Mouse (Mus musculus): ENCODE measurements around the gene 4933416C03Rik. TPM values are rescaled to one million over a fixed set of nuclear protein-coding genes. Genes with fewer than 3 reads are reported as not detected.

4933416C03Rik gene
- not detected in 2 replicates for polyA plus RNA-seq (2016; fragmentation: Nextera tagmentation; extraction: Ambion mirVana)

- peaks cover 10% of the 10 kb centered on the region; the same call in 1 of the 2 replicates for H3K9me3 ChIP-seq
- H3K4me3 ChIP-seq (replicated peaks), result no peak within 1 kb of the TSS
- H3K36me3 ChIP-seq, result no peaks in the 10 kb centered on the region
- H3K4me1 ChIP-seq (replicated peaks), result no peaks in the 10 kb centered on the region
- H3K27ac ChIP-seq, result no peak within 1 kb of the TSS
- H3K9ac ChIP-seq (replicated peaks), result no peak within 1 kb of the TSS
- WGBS, result 96% methylated on average over 36 of the region's 39 CpGs
- ATAC-seq (ENCODE audit: insufficient number of reproducible peaks, insufficient read depth, low FRiP score, low TSS enrichment, low read depth), result no peak
- H3K27me3 ChIP-seq, result no peaks in the 10 kb centered on the region
- no peak within 1 kb of the TSS for H3K4me2 ChIP-seq
These were observed at the start of gene 4933416C03Rik for GRCm38 (mm10) chr10:116113867-116114474. Gene 4933416C03Rik (minus strand): TSS chr10:116113917.

- H3K4me2 ChIP-seq, result no peak overlapping the region
- ATAC-seq (ENCODE audit: insufficient number of reproducible peaks, insufficient read depth, low FRiP score, low TSS enrichment, low read depth), result no peak
- H3K9me3 ChIP-seq, result no peaks in the 10 kb centered on the region
- no peaks in the 10 kb centered on the region for H3K36me3 ChIP-seq
- no peak overlapping the region for H3K4me3 ChIP-seq (replicated peaks)
- H3K4me1 ChIP-seq (replicated peaks), result no peaks in the 10 kb centered on the region
- H3K27me3 ChIP-seq, result no peaks in the 10 kb centered on the region
- H3K27ac ChIP-seq, result no peak overlapping the region
- no peak overlapping the region for H3K9ac ChIP-seq (replicated peaks)
- 62% methylated on average over 12 of the region's 12 CpGs for WGBS
These were observed 48.6 kb upstream of the 4933416C03Rik start for GRCm38 (mm10) chr10:116162338-116162737.

- Histone ChIP-seq H3K27me3 (no peaks in the 10 kb centered on the region), H3K4me1 (replicated peaks) (no peaks in the 10 kb centered on the region), H3K36me3 (no peaks in the 10 kb centered on the region), H3K9me3 (peaks cover 8% of the 10 kb centered on the region), H3K27ac (no peak overlapping the region), H3K9ac (replicated peaks) (no peak overlapping the region), H3K4me2 (no peak overlapping the region), H3K4me3 (replicated peaks) (no peak overlapping the region)
- ATAC-seq (ENCODE audit: insufficient number of reproducible peaks, insufficient read depth, low FRiP score, low TSS enrichment, low read depth), result no peak
- WGBS, result 71% methylated on average over 1 of the region's 1 CpGs
These were observed 43.0 kb upstream of the 4933416C03Rik start for GRCm38 (mm10) chr10:116156699-116157098.

- Histone ChIP-seq H3K27ac (no peak overlapping the region), H3K9me3 (peaks cover 8% of the 10 kb centered on the region), H3K4me2 (no peak overlapping the region), H3K9ac (replicated peaks) (no peak overlapping the region), H3K27me3 (no peaks in the 10 kb centered on the region), H3K36me3 (no peaks in the 10 kb centered on the region), H3K4me1 (replicated peaks) (no peaks in the 10 kb centered on the region), H3K4me3 (replicated peaks) (no peak overlapping the region)
- 68% methylated on average over 5 of the region's 5 CpGs for WGBS
- ATAC-seq (ENCODE audit: insufficient number of reproducible peaks, insufficient read depth, low FRiP score, low TSS enrichment, low read depth), result no peak
These were observed 41.0 kb upstream of the 4933416C03Rik start for GRCm38 (mm10) chr10:116154707-116155106.

GRCm38 (mm10) chr10:116146091-116146490 lies 32.4 kb upstream of the 4933416C03Rik start:
- no peaks in the 10 kb centered on the region for H3K27me3 ChIP-seq
- H3K4me3 ChIP-seq (replicated peaks), result no peak overlapping the region
- ATAC-seq (ENCODE audit: insufficient number of reproducible peaks, insufficient read depth, low FRiP score, low TSS enrichment, low read depth), result no peak
- no peak overlapping the region for H3K9ac ChIP-seq (replicated peaks)
- 34% methylated on average over 9 of the region's 9 CpGs for WGBS
- no peaks in the 10 kb centered on the region for H3K36me3 ChIP-seq
- no peak overlapping the region for H3K27ac ChIP-seq
- H3K4me2 ChIP-seq, result no peak overlapping the region
- H3K9me3 ChIP-seq, result no peaks in the 10 kb centered on the region
- peaks cover 10% of the 10 kb centered on the region; the same call in 1 of the 2 replicates for H3K4me1 ChIP-seq (replicated peaks)

GRCm38 (mm10) chr10:116143684-116144083 lies 30.0 kb upstream of the 4933416C03Rik start:
- no peak overlapping the region for H3K9ac ChIP-seq (replicated peaks)
- no peak for ATAC-seq (ENCODE audit: insufficient number of reproducible peaks, insufficient read depth, low FRiP score, low TSS enrichment, low read depth)
- 77% methylated on average over 10 of the region's 10 CpGs for WGBS

GRCm38 (mm10) chr10:116140226-116140625 lies 26.5 kb upstream of the 4933416C03Rik start:
- WGBS, result 89% methylated on average over 8 of the region's 8 CpGs
- Histone ChIP-seq H3K4me1 (replicated peaks) (0 out of 2 replicates have a peak, but pooled peaks cover 3% of the 10 kb centered on the region), H3K36me3 (no peaks in the 10 kb centered on the region)

More at GRCm38 (mm10) chr10:116143684-116144083, 30.0 kb upstream of the 4933416C03Rik start:
- Histone ChIP-seq H3K9me3 (no peaks in the 10 kb centered on the region), H3K4me1 (replicated peaks) (peaks cover 10% of the 10 kb centered on the region; the same call in 1 of the 2 replicates), H3K27me3 (no peaks in the 10 kb centered on the region), H3K4me2 (no peak overlapping the region), H3K4me3 (replicated peaks) (no peak overlapping the region), H3K27ac (no peak overlapping the region), H3K36me3 (no peaks in the 10 kb centered on the region)

GRCm38 (mm10) chr10:116135187-116135586 lies 21.5 kb upstream of the 4933416C03Rik start:
- WGBS, result 84% methylated on average over 2 of the region's 2 CpGs
- no peak for ATAC-seq (ENCODE audit: insufficient number of reproducible peaks, insufficient read depth, low FRiP score, low TSS enrichment, low read depth)
- no peaks in the 10 kb centered on the region for H3K36me3 ChIP-seq
- H3K4me1 ChIP-seq (replicated peaks), result no peaks in the 10 kb centered on the region
- H3K9me3 ChIP-seq, result no peaks in the 10 kb centered on the region
- no peak overlapping the region for H3K4me3 ChIP-seq (replicated peaks)
- no peak overlapping the region for H3K4me2 ChIP-seq
- no peak overlapping the region for H3K9ac ChIP-seq (replicated peaks)
- no peak overlapping the region for H3K27ac ChIP-seq
- no peaks in the 10 kb centered on the region for H3K27me3 ChIP-seq

More at GRCm38 (mm10) chr10:116140226-116140625, 26.5 kb upstream of the 4933416C03Rik start:
- Histone ChIP-seq H3K27me3 (no peaks in the 10 kb centered on the region), H3K9me3 (no peaks in the 10 kb centered on the region), H3K4me3 (replicated peaks) (no peak overlapping the region), H3K9ac (replicated peaks) (no peak overlapping the region), H3K4me2 (no peak overlapping the region), H3K27ac (no peak overlapping the region)
- ATAC-seq (ENCODE audit: insufficient number of reproducible peaks, insufficient read depth, low FRiP score, low TSS enrichment, low read depth), result no peak

- Histone ChIP-seq H3K4me1 (replicated peaks) (no peaks in the 10 kb centered on the region), H3K4me3 (replicated peaks) (no peak overlapping the region), H3K9me3 (no peaks in the 10 kb centered on the region), H3K9ac (replicated peaks) (no peak overlapping the region), H3K27me3 (no peaks in the 10 kb centered on the region), H3K36me3 (no peaks in the 10 kb centered on the region), H3K27ac (no peak overlapping the region), H3K4me2 (no peak overlapping the region)
- WGBS, result 63% methylated on average over 4 of the region's 4 CpGs
- no peak for ATAC-seq (ENCODE audit: insufficient number of reproducible peaks, insufficient read depth, low FRiP score, low TSS enrichment, low read depth)
These were observed 18.5 kb upstream of the 4933416C03Rik start for GRCm38 (mm10) chr10:116132233-116132632.

GRCm38 (mm10) chr10:116131223-116131622 lies 17.5 kb upstream of the 4933416C03Rik start:
- no peaks in the 10 kb centered on the region for H3K4me1 ChIP-seq (replicated peaks)
- no peak overlapping the region for H3K27ac ChIP-seq

GRCm38 (mm10) chr10:116130401-116130800 lies 16.7 kb upstream of the 4933416C03Rik start:
- no peak overlapping the region for H3K9ac ChIP-seq (replicated peaks)
- H3K4me3 ChIP-seq (replicated peaks), result no peak overlapping the region
- no peaks in the 10 kb centered on the region for H3K36me3 ChIP-seq
- H3K27ac ChIP-seq, result no peak overlapping the region
- no peaks in the 10 kb centered on the region for H3K27me3 ChIP-seq
- no peak overlapping the region for H3K4me2 ChIP-seq
- H3K4me1 ChIP-seq (replicated peaks), result no peaks in the 10 kb centered on the region
- WGBS, result 82% methylated on average over 3 of the region's 3 CpGs
- no peak for ATAC-seq (ENCODE audit: insufficient number of reproducible peaks, insufficient read depth, low FRiP score, low TSS enrichment, low read depth)
- no peaks in the 10 kb centered on the region for H3K9me3 ChIP-seq

More at GRCm38 (mm10) chr10:116131223-116131622, 17.5 kb upstream of the 4933416C03Rik start:
- H3K4me2 ChIP-seq, result no peak overlapping the region
- ATAC-seq (ENCODE audit: insufficient number of reproducible peaks, insufficient read depth, low FRiP score, low TSS enrichment, low read depth), result no peak
- H3K9ac ChIP-seq (replicated peaks), result no peak overlapping the region
- no peak overlapping the region for H3K4me3 ChIP-seq (replicated peaks)
- no peaks in the 10 kb centered on the region for H3K36me3 ChIP-seq
- H3K27me3 ChIP-seq, result no peaks in the 10 kb centered on the region
- WGBS, result 82% methylated on average over 4 of the region's 4 CpGs
- no peaks in the 10 kb centered on the region for H3K9me3 ChIP-seq

GRCm38 (mm10) chr10:116125364-116125763 lies 11.6 kb upstream of the 4933416C03Rik start:
- Histone ChIP-seq H3K9ac (replicated peaks) (no peak overlapping the region), H3K4me3 (replicated peaks) (no peak overlapping the region), H3K27me3 (no peaks in the 10 kb centered on the region), H3K4me2 (no peak overlapping the region), H3K36me3 (no peaks in the 10 kb centered on the region), H3K27ac (no peak overlapping the region), H3K4me1 (replicated peaks) (peaks cover 6% of the 10 kb centered on the region), H3K9me3 (no peaks in the 10 kb centered on the region)
- WGBS, result 82% methylated on average over 5 of the region's 5 CpGs
- no peak for ATAC-seq (ENCODE audit: insufficient number of reproducible peaks, insufficient read depth, low FRiP score, low TSS enrichment, low read depth)

All from limb, embryonic 12.5 days (tissue).